Mouse (Mus musculus): ENCODE measurements around the gene Pla1a.

GRCm38 (mm10) chr16:38399076-38399475 is 33.9 kb downstream of the Pla1a start:
- TF ChIP-seq MAX (IDR thresholded peaks at IDR 0.05; ENCODE audit: low read depth) (no peak), POLR2A (IDR thresholded peaks at IDR 0.05; ENCODE audit: insufficient read length, low read depth) (no peak), CEBPB (IDR thresholded peaks at IDR 0.05; ENCODE audit: insufficient read depth, poor library complexity, severe bottlenecking) (no peak), MYOD1 (IDR thresholded peaks at IDR 0.05; ENCODE audit: control insufficient read depth in 1 of 3, insufficient read length in 2 of 3, low read depth in 2 of 3) (no peak), REST (IDR thresholded peaks at IDR 0.05; ENCODE audit: insufficient read depth, insufficient read length) (no peak), MYOG (IDR thresholded peaks at IDR 0.05; ENCODE audit: control insufficient read depth in 1 of 3, insufficient read depth in 1 of 3, insufficient read length in 2 of 3, low read depth in 2 of 3) (no peak)

Measured in myocyte (in vitro differentiated cells).